Mouse (Mus musculus) CH12.LX (cell line): ENCODE results near the gene Ost4.

Experiments used
- CTCF ChIP-seq, 2 experiments: IDR thresholded peaks in 1 of 2; conservative IDR thresholded peaks in 1 of 2; 2 replicates each; pipeline ENCODE4 v1.5.1; 2011 to 2012; ENCODE audit warnings: low read depth in 2 of 2, low read length in 2 of 2, improper control_type of control experiment in 1 of 2, inconsistent platforms in 1 of 2, mild to moderate bottlenecking in 1 of 2, moderate library complexity in 1 of 2
- GABPA ChIP-seq: IDR thresholded peaks from 2 replicates; pipeline ENCODE4 v1.6.1; 2012; ENCODE audit warnings: low read depth, low read length, improper control_type of control experiment, inconsistent platforms; ENCODE audit not compliant: insufficient replicate concordance
- SIN3A ChIP-seq: IDR thresholded peaks from 2 replicates; pipeline ENCODE4 v1.6.1; 2012; ENCODE audit warnings: low read length, improper control_type of control experiment, inconsistent platforms
- TCF12 ChIP-seq: IDR thresholded peaks from 2 replicates; pipeline ENCODE4 v1.6.1; 2014; ENCODE audit warnings: low read depth, mild to moderate bottlenecking, inconsistent platforms, low read length, improper control_type of control experiment
- USF2 ChIP-seq: conservative IDR thresholded peaks from 2 replicates; pipeline ENCODE4 v1.6.1; 2011; ENCODE audit warnings: low read depth, low read length, improper control_type of control experiment
- ZKSCAN1 ChIP-seq: IDR thresholded peaks from 2 replicates; pipeline ENCODE4 v1.6.1; 2012; ENCODE audit warnings: low read depth, inconsistent platforms, low read length, improper control_type of control experiment, borderline replicate concordance

DNA sequence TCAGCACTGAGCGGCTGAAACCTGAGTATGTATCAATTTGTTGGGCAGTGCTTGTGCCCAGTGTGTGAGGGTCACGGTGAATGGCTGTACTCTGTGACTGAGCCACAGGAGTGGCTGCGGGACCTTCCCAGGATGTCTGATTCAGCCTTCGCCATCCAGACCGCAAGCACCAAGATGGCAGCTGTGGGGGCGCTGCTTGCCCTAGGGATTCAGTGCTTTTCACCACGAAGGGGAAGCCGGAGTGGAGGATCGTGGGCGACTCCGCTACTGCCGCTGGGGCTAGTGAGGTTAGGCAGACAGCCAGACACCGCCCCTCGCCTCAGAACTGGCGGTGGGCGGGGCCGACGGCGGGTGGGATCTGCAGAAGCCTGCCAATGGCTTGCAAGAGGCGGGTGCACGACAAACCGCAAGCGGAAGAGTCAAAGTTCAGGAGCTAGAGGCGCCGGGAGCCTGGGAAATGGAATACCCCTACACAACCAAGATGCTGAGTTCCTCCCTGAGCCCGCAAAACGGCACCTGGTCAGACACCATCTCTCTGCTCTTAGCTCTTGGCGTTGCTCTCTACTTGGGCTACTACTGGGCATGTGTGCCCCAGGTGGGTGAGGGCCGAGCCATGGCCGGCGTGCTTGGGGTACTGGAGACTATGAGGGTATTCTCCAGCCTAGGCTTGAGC lies 42.2 kb upstream of the Ost4 start:
- TF ChIP-seq TCF12: peak; percentile 40; the same call in 1 of the 2 replicates
- TF ChIP-seq GABPA: no peak
- TF ChIP-seq ZKSCAN1: no peak
- TF ChIP-seq USF2: no peak
- TF ChIP-seq SIN3A: peak; percentile 48; the same call in 1 of the 2 replicates
- TF ChIP-seq CTCF (conservative IDR thresholded peaks at IDR 0.05 in 1 of 2, IDR thresholded peaks at IDR 0.05 in 1 of 2; ENCODE audit: low read depth in 2 of 2, low read length in 2 of 2): no peak
